Mouse (Mus musculus) right cerebral cortex, postnatal 25 days (tissue): ENCODE data around the gene Kmt2c.

Source experiments
- DNase-seq: peaks from one replicate; pipeline ENCODE4 v3.0.0; 2022

Kmt2c gene

DNA sequence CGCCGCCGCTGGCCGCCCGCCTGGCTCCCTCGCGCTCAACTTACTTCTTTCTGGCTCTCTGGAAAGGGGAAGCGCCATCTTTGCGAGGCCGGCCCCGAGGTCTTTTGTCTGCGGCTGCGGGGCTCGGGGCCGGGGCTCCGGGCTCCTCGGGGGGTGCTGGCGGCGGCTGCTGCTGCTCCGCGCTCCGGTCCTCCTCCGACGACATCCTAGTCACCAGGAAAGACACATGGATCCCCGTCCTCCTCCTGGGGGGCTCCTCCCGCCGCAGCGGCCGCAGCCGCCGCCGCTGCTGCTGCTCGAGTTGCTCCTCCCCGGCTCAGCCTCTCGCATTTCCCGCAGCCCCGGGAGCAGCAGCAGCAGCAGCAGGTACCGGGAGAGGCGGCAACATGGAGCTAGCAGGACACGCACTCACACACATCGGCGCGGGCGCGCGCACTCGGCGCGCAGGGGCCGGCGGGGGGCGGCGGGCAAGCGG is at the start of gene Kmt2c:
Gene Kmt2c, minus strand, starts transcription at position 438 of the 475 bp plus-strand sequence.
- peak; percentile 82 for DNase-seq

DNA sequence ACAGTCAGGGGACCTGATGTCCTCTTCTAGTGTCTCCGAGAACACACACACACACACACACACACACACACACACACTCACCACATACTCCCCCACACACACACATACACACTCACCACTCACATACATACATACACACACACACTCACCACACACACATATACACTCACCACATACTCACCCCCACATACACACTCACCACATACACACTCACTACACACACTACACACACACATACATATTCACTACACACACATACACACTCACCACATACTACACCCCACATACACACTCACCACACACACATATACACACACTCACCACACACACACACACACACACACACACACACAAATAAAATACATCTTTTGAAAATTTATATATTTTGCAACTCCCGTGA is 48.3 kb upstream of the Kmt2c start:
- no peak for DNase-seq

DNA sequence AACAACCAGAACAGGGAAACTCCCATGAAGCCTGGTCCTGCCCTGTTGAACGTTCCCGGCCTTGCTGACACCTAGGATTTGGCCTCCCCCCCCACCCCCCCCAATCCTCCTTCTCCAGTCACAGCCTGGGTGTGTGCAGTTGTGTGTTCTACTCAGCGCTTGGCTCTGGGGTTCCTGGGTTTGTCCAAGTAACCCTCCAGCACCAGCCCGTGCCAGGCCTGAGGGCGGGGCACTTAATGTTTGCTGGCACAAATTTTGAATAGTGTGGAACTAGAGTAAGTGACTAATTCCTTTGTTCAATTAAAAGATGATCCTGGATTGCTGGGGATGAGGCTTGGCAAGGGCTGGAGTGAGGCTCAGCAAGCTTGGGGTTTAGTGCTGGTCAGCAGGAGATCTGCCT is 46.0 kb upstream of the Kmt2c start:
- DNase-seq: no peak

DNA sequence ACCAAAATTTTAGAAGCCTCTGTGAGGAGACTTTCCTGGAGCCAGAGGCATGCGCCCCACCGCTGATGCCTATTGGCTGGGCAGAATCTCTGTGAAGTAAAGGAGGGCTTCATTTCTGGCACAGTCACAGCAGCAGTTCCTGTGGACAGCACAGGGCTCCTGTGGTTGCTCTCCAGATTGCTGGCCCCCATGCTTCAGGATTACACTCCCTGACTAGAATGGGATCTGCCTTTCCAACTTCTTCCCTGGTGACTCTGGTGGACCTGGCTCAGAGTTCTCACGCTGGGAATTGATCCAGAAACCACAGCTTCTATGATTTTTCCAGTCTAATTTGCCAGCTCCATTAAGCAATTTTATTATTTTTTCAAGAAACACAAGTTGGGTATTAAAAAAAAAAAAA is 45.5 kb upstream of the Kmt2c start:
- DNase-seq: no peak

DNA sequence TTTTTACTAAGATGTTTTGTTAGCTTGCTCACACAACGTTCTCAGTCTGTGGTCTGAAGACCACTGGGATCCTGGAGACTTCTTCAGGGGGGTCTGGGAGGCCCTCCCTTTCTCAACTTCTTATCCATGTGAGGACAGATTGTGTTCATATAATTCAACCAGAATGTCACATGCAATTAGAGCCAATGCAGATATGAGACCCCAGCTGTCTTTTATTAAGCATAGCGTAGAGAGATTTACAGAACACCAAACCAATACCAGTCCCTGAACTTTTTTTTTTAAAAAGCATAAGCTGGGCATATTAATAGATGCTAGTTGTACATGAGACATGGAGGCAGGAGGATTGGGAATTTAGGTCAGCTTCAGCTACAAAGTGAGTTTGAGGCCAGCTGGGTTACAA is 43.1 kb upstream of the Kmt2c start:
- no peak for DNase-seq

DNA sequence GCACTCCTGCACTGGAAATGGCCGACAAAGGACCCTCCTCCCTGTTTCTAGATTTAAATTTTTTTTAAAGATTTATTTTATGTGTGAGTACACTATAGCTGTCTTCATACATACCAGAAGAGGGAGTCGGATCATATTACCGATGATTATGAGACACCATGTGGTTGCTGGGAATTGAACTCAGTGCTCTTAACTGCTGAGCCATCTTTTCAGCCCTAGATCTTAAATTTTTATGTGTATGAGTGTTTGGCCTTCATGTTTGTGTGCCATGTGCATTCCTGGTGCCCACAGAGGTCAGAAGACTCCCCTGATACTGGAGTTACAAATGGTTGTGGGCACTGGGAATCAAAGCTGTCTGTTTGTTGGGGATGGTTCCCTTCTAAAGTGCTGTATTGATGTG is 42.3 kb upstream of the Kmt2c start:
- no peak for DNase-seq

DNA sequence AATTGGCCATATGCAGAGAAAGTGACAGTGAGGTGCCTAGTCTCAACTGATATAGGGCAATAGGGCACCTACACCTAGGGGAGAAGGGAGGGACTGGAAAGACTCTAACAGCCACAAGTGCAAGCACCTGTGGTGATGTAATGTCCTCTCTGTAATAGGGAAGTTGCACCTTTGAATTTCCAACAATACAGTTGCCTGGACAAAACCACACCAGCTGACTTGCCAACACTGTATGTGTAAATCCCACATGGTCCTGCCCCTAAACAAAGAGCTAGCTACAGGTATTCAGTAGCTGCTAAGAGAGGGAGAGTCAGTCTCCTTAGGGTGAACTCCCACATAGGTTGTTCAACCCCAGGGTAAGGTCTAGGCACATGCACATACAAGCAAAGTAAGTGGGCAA is 41.8 kb upstream of the Kmt2c start:
- no peak for DNase-seq

DNA sequence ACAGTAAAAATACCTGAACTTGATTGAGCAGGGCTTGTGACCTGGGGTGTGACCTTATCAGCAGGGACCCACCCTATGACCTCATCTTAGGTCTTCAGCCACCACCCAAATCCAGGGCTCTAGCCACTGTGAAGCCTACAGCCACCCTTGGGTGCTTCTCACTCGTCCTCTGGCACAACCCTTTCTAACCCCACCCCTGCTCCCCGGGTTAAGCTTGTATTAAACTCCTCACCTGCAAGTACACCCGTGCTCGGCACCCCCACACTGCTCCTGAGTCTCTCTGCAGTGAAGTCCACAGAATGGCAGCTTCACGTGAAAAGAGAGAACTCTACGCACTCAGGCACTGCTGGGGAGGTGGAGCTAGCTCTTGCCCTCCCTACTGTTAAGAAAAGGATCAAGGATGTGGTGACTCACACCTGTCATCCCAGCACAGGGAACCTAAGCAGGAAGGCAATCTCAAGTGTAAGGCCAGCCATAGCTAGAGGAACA is 38.4 kb upstream of the Kmt2c start:
- DNase-seq: no peak

DNA sequence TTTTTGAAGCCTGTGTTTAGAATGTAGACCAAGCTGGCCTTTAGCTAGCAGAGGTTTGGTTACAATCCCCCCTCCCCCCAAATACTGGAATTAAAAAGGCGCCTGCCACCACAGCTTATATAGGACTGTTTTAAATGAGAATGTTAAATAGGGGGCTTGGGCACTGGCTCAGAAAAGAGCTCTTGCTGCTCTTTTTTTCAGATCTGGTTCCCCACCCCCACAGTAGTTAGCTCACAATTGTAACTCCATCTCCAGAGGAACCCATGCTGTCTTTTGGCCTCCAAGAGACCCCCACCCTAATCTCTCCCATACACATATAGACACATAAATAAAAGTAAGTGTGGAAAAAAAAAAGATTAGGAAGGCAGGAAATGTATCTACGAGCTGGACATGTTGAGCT is 37.9 kb upstream of the Kmt2c start:
- DNase-seq: no peak

DNA sequence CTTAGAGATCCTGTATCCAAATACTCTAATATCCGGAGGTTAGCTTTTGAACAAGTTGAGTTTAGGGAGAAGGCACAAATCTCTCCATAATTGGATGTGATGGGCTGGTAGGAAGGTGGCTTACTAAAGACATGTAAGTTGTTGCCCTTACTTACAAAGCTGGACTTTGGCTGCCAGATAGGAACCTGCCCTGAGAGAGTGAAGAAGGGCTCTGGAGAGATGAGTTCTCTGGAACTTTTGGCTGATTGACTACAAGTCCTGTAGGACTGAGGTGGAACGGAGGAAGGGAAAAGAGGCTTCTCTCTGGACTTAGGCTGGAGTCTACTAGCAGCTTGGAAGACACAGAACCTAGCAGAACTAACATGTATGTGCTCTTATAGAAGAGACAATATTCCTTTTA is 37.0 kb upstream of the Kmt2c start:
- no peak for DNase-seq

DNA sequence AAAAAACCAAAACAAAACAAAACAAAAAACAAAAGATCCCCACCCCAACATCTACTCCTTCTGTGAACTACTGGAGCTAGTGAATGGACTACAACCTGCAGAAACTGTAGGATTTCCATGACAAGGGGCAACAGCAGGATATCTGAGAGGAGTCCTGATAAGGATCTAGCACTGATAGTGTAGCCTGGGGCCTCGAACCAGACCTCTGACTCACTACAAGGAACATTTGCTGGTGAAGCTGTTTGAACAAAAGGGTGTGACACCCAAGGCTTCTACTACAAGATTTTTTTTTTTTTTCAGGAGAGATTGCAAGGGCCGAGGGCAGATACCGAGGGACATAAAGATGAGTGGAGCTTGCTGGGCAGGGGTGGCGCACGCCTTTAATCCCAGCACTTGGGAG is 34.7 kb upstream of the Kmt2c start:
- DNase-seq: no peak

DNA sequence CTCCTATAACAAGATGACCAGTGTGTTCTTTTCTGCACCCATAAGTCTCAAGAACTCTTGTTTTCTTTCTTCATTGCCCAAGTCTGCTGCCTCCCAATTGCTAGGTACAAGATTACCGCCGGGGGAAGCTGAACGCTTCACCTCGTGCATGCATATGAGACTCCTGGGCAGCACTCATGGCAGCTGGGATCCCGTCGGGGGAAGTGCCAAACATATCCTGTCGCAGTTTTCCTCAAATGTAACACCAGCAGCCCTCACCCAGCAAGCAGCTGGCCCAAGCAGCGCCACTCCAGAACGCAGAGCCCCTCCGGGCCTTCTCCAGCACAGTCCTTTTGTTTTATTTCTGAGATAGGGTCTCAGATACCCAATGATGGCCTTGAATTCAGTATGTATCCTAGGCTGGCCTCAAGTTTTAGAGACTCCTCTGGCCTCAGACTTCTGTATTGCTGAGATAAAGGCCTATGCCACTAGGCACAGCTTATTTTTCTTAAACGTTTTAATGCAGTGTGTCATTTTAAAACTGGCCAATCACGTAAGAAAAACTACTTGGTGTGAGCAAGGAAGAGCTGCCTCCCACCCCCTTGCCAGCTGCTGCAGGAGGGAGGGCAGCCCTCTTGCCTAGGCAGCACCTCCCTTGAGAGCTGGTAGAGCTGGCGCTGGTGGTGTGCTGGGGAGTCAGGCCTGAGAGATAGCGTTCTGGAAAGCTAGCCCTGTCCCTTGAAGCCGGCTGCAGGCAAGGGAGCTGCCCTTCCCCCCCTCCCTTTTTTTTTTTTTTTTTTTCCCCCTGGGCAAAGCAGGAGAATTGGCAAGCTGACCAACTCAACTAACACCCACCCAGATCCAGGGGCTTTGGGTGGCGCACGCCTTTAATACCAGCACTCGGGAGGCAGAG is 33.9 kb upstream of the Kmt2c start:
- DNase-seq: no peak

DNA sequence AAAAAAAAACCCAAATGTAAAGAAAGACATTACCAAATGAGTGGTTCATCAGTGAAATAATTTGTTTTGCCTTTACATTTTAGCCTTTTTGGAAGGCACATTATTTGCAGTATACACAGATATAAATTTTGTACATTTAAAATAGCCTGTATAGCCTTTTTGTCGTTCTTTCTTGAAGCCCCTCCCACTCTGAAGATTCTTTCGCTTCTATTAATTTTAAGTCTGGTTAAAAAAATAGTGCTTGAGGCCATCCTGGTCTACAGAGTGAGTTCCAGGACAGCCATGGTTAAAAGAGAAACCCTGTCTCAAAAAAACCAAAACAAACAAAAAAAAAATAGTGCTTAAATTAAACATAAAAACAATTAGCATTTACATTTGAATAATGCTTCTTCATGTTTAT is 32.0 kb upstream of the Kmt2c start:
- no peak for DNase-seq

DNA sequence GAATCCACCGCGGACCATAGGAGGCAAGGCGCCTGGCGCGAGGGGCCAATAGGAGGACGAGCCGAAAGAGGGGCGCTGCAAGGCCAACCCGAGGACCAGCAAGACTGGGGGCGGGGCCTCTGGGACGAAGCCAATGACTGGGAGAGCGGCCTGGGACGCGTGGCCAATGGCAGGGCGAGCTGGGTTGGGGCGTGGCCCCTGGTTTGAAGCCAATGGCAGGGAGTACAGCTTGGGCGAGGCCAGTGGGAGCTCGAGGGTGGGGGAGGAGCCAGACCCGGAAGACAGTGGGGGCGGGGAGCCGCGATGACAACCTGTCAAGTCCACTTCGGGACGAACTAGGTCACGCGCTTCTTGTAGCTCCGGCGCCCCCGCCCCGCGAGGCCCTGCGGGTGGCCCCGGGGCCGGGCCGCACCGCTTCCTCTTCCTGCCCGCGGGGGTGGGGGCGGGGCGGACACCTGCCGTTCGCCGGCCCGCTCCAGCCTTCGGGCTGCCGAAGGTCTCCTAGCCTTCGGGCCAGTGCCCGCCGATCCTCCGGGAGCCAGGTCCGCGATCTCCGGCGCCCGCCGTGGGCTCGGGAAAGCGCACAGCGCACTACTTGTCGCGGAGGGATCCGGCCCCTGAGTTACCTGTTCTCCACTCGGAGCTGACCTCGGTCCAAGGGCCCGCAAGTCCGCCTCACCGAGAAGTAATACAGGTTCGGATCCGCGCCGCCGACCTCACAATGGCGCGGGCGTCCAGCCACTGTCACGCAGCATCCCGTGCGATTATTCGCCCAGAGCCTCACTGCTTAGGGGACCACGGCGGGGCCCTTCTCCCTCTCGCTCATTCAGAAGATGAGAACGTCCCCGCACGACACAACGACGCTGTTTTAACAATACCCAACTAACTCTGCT is 31.2 kb upstream of the Kmt2c start:
- DNase-seq: peak; percentile 100

DNA sequence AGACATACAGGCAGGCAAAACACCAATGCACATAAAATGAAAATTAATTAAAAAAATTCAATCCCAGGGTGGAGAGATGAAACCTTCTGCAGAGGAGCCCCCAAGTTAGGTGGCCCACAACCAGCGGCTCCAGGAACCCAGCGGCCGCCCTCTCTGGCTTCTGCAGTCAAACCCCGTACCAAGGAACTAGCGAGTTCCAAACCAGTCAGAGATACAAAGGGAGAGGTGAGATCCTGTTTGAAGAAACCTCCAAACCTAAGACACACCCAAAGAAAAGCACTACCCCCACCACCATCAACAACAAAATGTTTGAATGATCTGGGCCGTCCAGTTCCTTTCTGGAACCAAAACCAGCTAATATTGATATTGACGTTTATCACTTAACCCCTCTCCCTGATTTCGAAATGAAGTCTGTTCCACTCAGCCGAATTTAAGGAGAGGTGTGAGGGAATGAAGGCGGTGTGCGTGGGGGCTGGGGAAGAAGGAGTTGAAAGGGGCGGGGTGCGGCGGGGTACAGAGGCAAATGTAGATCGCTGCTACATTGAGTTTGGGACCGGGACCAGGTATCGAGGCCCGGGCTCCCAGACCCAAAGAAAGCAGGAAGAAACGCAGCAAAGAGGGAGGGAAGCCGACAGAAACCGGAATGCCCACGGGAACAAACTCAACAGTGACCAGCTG is 30.4 kb upstream of the Kmt2c start:
- no peak for DNase-seq

DNA sequence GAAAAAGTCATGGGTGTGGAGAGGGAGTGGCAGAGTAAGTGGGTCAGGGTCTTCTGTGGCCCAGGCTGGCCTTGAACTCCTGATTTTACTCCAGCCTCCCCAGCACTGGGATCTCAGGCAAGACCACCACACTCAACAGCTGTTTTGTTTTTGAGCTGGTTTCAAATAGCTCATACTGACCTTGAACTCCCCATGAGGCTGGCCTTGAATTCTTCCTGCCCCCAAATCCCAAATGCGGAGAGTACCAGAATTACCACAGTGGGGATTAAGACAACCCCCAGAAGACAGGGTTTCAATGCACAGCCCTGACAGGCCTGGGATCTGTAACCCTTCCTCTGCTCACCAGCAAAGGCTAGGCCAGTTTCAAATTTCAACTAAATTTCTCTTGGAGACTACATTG is 29.4 kb upstream of the Kmt2c start:
- DNase-seq: no peak

DNA sequence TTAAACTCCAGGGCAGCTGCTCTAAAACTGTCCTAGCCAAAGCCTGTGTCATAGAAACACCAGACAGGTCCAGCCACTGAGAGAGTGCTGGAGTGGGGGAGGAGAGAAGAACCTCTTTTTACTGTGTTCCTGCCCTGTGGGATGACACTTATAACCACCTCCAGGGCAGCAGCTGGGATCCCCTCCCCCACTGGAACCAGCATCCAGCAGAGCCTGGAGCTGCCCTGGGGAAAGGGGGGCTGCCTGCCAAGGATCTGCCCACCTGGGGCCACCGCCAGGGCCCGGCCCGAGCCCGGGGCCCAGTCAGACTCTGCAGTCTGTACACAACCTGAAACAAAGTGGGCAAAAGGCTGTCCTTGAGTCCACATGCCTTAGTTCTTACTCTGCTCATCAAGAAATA is 28.3 kb upstream of the Kmt2c start:
- peak; percentile 19 for DNase-seq

DNA sequence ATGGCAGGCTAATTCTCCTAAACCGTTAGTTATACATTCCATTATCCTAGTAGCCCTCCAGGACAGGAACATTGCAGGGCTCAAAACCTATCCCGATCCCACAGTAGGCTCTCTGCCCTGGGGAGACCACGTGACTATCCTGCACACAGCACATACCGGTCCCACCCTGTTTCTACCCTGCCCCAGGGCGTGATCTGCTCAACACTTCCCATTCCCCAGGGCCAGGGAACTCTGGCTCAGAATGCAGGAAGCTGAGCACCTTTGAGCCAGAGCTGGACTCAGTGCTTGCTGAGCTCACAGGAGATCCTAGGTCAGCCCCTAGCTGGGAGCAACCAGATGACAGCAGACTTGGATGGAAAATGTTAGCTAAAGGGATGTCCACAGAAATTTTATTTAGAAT is 27.5 kb upstream of the Kmt2c start:
- DNase-seq: no peak

DNA sequence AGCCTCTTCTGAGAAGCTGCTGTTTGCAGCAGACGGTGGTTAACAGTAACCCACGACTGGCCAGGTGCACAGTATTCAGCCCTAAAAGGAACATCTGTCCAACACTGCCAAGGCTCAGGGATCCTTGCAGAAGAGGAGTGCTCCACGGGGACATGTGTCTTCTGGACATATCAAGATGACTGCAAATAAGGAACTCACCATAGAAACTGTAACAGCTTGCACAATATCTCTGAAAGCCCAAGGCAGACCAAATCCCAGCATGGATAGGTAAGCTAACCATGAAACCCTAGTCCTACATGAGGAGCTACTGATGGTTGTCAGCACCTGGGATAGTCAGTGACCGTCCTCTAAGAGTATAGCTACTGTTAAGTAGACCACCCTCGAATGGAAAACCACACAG is 22.9 kb upstream of the Kmt2c start:
- no peak for DNase-seq

DNA sequence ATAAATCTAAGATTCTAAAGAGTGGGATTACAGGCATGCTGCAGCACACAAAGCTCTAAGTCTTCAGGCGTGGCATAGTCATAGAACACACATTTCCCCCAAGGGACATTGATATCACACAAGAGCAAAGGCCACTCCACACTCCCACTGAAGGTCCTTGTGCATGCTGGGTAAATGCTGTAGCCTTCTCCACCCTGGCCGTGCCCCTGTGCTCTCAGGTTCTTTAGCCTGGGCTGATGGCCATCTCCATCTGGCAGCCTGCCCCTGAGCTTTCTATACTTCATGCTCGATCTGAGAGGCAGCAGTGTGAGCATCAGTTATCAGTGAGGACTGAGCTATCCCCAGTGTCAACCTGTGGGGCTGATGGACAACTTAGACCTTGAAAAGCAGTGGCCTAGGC is 21.2 kb upstream of the Kmt2c start:
- no peak for DNase-seq

DNA sequence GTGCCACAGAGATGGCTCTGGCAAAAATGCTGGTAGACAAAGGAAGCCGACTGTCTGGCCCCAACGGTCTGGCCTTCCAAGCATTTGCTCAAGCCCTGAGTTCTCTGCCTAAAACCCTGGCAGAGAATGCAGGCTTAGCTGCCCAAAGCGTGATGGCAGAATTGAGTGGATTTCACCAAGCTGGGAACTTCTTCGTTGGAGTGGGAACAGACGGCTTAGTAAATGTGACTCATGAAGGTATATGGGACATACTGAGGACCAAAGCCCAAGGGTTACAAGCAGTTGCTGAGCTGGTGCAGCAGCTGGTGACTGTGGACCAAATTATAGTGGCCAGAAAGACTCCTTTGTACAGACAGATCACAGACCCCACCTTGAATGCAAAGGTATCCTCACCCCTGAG is 19.0 kb upstream of the Kmt2c start:
- no peak for DNase-seq

DNA sequence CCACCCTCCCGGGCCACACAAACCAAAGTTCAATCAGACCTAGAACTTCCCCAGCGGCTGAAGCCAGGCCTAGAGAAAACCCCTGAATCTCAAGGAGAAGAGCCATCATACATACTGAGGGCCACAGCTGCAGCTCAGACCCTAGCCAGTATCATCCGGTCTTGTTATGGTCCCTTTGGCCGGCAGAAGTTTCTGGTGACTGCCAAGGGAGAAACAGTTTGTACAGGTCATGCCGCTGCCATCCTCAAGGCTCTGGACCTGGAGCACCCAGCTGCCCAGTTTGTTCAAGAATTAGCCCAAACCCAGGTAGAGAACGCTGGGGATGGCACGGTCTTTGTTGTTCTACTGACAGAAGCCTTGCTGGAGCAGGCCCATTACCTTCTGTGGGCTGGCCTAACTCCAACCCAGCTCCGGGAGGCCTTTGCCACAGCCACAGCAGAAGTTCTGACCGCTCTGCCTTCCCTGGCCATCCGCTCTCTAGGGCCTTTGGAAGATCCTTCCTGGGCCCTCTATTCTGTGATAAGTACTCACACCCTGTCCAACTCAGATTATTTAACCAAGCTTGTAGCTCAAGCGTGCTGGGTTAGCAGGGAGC is 17.8 kb upstream of the Kmt2c start:
- DNase-seq: no peak

DNA sequence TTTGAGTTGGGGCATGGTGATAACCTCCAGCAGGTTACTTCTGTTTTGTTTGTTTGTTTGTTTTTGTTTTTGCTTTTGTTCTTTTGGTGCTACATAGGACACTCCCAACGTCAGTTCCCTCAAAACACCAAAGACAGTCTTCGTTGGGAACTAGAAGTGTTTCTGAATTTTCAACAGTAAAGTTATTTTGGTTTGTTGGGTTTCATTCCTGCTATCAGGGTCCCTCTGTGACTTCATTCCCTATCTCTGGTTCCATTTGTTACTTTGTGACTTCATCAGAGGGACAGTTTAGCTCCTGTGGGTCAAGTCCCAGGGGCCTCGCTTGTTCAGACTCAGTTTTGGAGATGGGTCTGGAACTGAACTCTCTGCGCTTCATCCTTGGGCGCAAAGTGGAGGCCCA is 17.2 kb upstream of the Kmt2c start, which contains the start of gene Cct8l1:
Gene Cct8l1, plus strand, starts transcription at position 301 of the 400 bp plus-strand sequence.
- DNase-seq: no peak
